Mouse (Mus musculus) gastrocnemius, postnatal 4 days (tissue): ENCODE results near the gene 2900026A02Rik. TPM values are rescaled to one million over a fixed set of nuclear protein-coding genes. Genes with fewer than 3 reads are reported as not detected.

Experiments
- DNase-seq, 2 experiments: peaks; one replicate each; pipeline ENCODE4 v3.0.0; 2021 to 2022; ENCODE audit warnings: low spot score in 2 of 2, mixed read lengths in 2 of 2
- total RNA-seq, 2 experiments: library from RNA; stranded (reverse); gene quantifications; 2 replicates each; pipeline ENCODE4 v1.2.3; 2021

2900026A02Rik gene
- total RNA-seq, 2 experiments from 2014 or later, result 50.3 to 50.7 TPM

GRCm38 (mm10) chr5:113151554-113152103, 69.4 kb downstream of the 2900026A02Rik start:
- peak in 1 of 2 experiments; percentile 59 for DNase-seq

- no peak for DNase-seq
These were observed 70.0 kb downstream of the 2900026A02Rik start for GRCm38 (mm10) chr5:113150871-113151553.

- DNase-seq, result no peak
These were observed 72.0 kb downstream of the 2900026A02Rik start for GRCm38 (mm10) chr5:113149052-113149451.

GRCm38 (mm10) chr5:113147994-113148471, 73.0 kb downstream of the 2900026A02Rik start:
- DNase-seq, result no peak

GRCm38 (mm10) chr5:113146656-113147055, 74.4 kb downstream of the 2900026A02Rik start:
- no peak for DNase-seq

- DNase-seq, result no peak
These were observed 75.9 kb downstream of the 2900026A02Rik start for GRCm38 (mm10) chr5:113145171-113145570.

GRCm38 (mm10) chr5:113142486-113142885, 78.5 kb downstream of the 2900026A02Rik start:
- peak in 1 of 2 experiments; percentile 69 for DNase-seq

GRCm38 (mm10) chr5:113142018-113142417, 79.0 kb downstream of the 2900026A02Rik start:
- no peak for DNase-seq

GRCm38 (mm10) chr5:113140872-113141271, 80.2 kb downstream of the 2900026A02Rik start:
- DNase-seq, result no peak

- no peak for DNase-seq
These were observed 81.0 kb downstream of the 2900026A02Rik start for GRCm38 (mm10) chr5:113140051-113140450.

- DNase-seq, result no peak
These were observed 81.8 kb downstream of the 2900026A02Rik start for GRCm38 (mm10) chr5:113139064-113139726.

GRCm38 (mm10) chr5:113138319-113139063, 82.5 kb downstream of the 2900026A02Rik start:
- DNase-seq, result peak; percentile 68

- DNase-seq, result no peak
These were observed 83.2 kb downstream of the 2900026A02Rik start for GRCm38 (mm10) chr5:113137691-113138318.

GRCm38 (mm10) chr5:113136951-113137487, 84.0 kb downstream of the 2900026A02Rik start:
- no peak for DNase-seq

- DNase-seq, result no peak
These were observed 85.5 kb downstream of the 2900026A02Rik start for GRCm38 (mm10) chr5:113135513-113135912.

- DNase-seq, result no peak
These were observed 87.0 kb downstream of the 2900026A02Rik start for GRCm38 (mm10) chr5:113133722-113134710.

GRCm38 (mm10) chr5:113133080-113133491, 88.0 kb downstream of the 2900026A02Rik start:
- DNase-seq, result no peak

GRCm38 (mm10) chr5:113132635-113133041, 88.4 kb downstream of the 2900026A02Rik start:
- DNase-seq, result no peak

GRCm38 (mm10) chr5:113128426-113128825, 92.6 kb downstream of the 2900026A02Rik start:
- no peak for DNase-seq
